Mouse (Mus musculus) small intestine, adult 10 weeks (tissue): ENCODE measurements around the gene Grhl3. TPM values are rescaled to one million over a fixed set of nuclear protein-coding genes. Genes with fewer than 3 reads are reported as not detected.

Source experiments
- polyA plus RNA-seq: library from polyadenylated mRNA; stranded (reverse); fragments of 350-450 nt; fragmentation: Illumina TruSeq; extraction: RNeasy Lipid Tissue Mini Kit (QIAGEN cat#74804); gene quantifications from one replicate; pipeline ENCODE4 v1.2.3, GENCODE M21; 2014; ENCODE audit warnings: low replicate concordance

The Grhl3 gene
- not detected for polyA plus RNA-seq

GRCm38 (mm10) chr4:135573251-135573808 is at the start of gene Grhl3:
Gene Grhl3, minus strand, starts transcription at chr4:135573630.

GRCm38 (mm10) chr4:135494521-135495396 is 78.7 kb downstream of the Grhl3 start, which contains the start of the genes Stpg1 and Nipal3:
Gene Stpg1, plus strand, starts transcription at chr4:135494790.
Gene Nipal3, minus strand, starts transcription at chr4:135495038.

Other genes starting within 250 kb of the Grhl3 start
- gene Srrm1, start 220.3 kb downstream of the Grhl3 start, polyA plus RNA-seq = 216 TPM
- gene Ncmap, start 175.4 kb downstream of the Grhl3 start, polyA plus RNA-seq = not detected
- 3.9 TPM for gene Rcan3, start 139.8 kb downstream of the Grhl3 start, polyA plus RNA-seq
- gene Stpg1, start 78.8 kb downstream of the Grhl3 start, polyA plus RNA-seq = not detected
- gene Nipal3, start 78.6 kb downstream of the Grhl3 start, polyA plus RNA-seq = 2.9 TPM
- 6.3 TPM for gene Ifnlr1, start 112.7 kb upstream of the Grhl3 start, polyA plus RNA-seq
- gene Il22ra1, start 154.5 kb upstream of the Grhl3 start, polyA plus RNA-seq = 2.0 TPM
- 1.4 TPM for gene Myom3, start 186.1 kb upstream of the Grhl3 start, polyA plus RNA-seq